Mouse (Mus musculus): Measurements from ENCODE around the gene Prkg1.

DNA sequence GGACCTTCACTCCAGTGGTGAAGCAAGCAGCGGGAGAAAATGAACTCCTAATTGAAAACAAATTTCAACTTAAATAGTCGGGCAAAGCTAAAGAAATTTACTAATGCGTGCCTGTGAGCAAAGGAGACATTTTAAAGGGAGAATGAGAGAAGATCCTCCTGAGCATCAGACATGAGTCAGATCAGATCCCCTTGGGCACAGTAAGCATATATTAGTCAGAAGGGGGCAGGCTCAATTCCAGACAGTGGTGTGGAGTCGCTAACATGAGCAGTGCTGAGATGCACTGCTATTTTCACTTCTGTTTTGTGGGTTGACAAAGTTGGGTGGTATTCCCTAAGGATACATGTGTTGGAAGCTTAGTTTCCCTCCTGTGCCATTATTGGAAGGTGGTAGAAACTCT lies 913.8 kb downstream of the Prkg1 start:
- no peak for TF ChIP-seq CHD2 (IDR thresholded peaks at IDR 0.05; ENCODE audit: low read depth, low read length)
- TF ChIP-seq ZC3H11A (IDR thresholded peaks at IDR 0.05; ENCODE audit: borderline replicate concordance, low read depth, low read length) = no peak

Data from ES-E14 (cell line).